Mouse (Mus musculus) bone marrow macrophage, adult 2 months (primary cell): Measurements from ENCODE around the gene Soga1.

Experiments used
- CTCF ChIP-seq: IDR thresholded peaks from 2 replicates; pipeline ENCODE4 v1.5.1; 2012; ENCODE audit warnings: low read depth, mild to moderate bottlenecking, low read length, moderate library complexity
- POLR2A ChIP-seq: IDR thresholded peaks from 2 replicates; pipeline ENCODE4 v1.6.1; 2012; ENCODE audit warnings: mild to moderate bottlenecking, low read depth, low read length, borderline replicate concordance

DNA sequence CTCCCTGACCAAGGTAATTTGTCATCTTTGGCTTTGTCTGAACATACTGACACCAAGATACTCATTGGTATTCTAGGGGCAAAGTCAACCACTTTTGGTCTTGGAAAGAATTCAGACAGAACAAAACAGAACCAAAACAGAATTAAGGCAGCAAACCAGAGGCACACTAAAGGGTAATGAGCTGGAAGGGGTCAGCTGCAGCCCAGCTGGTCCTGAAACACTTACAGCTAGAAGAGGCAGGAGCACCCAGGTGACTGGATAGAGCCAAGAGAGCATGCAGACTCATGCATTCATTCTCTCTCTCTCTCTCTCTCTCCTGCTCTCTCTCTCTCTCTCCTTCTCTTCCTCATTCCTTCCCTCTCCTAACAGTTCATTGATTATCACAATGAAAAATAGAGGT is 102.3 kb downstream of the Soga1 start:
- TF ChIP-seq POLR2A (no peak), CTCF (no peak)
